Mouse (Mus musculus): Measurements from ENCODE around the gene Snrpd2. TPM values are rescaled to one million over a fixed set of nuclear protein-coding genes. Genes with fewer than 3 reads are reported as not detected.

Gene Snrpd2
- polyA plus RNA-seq, 1 experiment, result 36.7 TPM

DNA sequence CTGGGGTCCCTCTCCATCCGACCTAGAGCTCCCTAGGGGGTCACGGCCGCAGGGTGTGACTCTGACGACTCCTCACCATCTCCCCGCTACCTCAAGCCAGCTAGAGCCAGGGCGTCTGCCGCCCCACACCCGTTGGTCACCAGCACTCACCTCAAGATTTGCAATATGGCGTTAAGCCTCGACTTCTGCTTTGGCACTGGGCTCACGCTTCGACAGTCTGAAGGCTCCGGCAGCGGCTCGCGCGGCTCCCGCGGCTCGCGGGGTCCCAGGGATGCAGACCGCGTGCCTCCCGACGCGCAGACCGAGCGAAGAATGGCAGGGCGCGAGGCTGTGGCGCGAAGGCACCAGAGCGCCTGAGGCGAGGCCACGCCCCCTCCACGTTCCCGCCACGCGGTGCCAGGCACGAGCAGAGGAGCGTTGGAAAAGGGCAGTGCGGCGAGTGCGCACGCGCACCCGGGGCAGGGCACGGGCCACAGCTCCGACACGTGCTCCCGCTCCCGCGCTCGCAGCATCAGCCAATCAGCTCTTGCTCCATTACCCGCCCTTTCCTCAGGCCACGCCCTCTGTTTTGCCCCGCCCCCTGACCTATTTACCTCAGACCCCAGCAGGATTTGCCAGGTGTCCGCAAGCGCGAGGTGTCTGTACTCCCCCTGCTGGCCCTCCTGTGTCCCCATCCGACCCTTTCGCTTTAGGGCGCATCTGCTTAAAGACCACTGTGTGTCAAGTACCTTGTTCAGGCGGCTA, 31.3 kb upstream of the Snrpd2 start, which contains the start of gene Gm4969:
Gm4969 (minus strand) TSS at position 341 of the 744 bp plus-strand sequence.
- DNase-seq, result peak; percentile 52
- no peak for TF ChIP-seq CTCF (IDR thresholded peaks at IDR 0.05; ENCODE audit: borderline replicate concordance, control insufficient read depth, extremely low read depth, insufficient read depth, low read length, poor library complexity)
- no peak for TF ChIP-seq POLR2A (IDR thresholded peaks at IDR 0.05; ENCODE audit: control insufficient read depth, extremely low read depth, insufficient read depth, low read length, poor library complexity)
- 51% methylated on average over 64 of the region's 64 CpGs for WGBS
- no peak within 1 kb of the TSS for H3K4me3 ChIP-seq (ENCODE audit: control insufficient read depth, insufficient read depth, low read length)
- no peaks in the 10 kb centered on the region for H3K27me3 ChIP-seq (ENCODE audit: control insufficient read depth, insufficient read depth, low read length)
- no peak within 1 kb of the TSS for H3K27ac ChIP-seq (ENCODE audit: control insufficient read depth, insufficient read depth, low read length)
- no peaks in the 10 kb centered on the region for H3K36me3 ChIP-seq (ENCODE audit: control insufficient read depth, insufficient read depth, low read length)
- H3K4me1 ChIP-seq (replicated peaks; ENCODE audit: control insufficient read depth, insufficient read depth, low read length), result peaks cover 7% of the 10 kb centered on the region

DNA sequence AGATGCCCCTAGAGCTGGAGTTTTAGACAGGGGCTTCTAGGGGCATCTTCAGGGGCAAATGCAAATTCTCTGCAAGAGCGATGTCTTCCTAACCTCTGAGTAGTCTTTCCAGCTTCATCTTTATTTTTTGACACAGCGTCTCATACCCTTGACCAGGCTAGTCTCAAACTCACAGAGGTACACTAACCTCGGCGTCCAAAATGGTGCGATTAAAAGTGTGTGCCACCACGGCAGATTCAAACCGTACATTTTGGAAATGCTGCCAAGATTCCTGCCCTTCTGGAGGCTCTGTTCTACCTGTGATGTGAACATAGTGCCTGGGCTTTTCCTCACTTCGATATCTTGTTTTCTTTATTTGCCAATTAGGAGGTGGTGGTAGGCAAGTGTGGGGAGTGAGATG, 30.4 kb upstream of the Snrpd2 start:
- H3K4me3 ChIP-seq (ENCODE audit: control insufficient read depth, insufficient read depth, low read length), result no peak overlapping the region
- no peak for DNase-seq

DNA sequence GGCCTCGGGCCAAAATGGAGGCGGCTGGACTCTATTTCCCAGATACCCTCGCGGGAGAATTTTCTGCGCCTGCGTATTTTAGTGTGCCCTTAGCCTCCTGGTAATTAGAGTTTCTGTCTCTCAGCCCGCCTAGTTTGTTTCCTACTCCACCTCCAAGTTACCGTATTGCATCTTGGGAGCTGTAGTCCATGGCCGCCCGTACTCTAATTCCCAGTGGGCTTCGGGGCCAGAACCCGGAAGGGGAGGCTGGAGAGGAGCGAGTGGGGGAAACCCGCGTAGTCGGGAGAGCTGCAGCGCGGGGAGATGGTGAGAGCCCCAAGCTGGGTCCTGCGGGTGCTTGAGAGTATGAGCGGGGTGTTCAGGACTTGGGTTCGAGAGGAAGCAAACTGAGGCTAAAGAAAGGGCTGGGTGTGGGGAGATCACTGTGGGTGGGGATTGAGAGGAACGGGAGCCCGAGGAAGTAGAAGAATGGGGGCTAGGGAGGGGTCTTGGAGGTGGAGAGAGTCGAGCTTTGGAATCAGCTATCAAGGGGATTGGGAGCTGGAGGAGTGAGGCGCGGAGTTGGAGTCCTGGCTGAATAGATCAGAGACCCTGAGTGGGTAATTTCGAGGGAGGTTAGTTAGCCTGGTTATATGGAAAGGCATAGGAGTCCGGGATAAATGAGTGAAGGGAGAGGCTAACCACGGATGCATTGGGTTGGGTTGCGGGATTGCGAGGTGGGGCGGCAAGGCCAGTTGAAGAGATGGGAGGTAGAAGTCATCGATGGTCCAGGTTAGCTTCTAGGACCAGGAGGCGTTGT, 29.7 kb upstream of the Snrpd2 start, which contains the start of gene Fbxo46:
Fbxo46 (plus strand) TSS at position 229 of the 799 bp plus-strand sequence.
- TF ChIP-seq CTCF (IDR thresholded peaks at IDR 0.05; ENCODE audit: borderline replicate concordance, control insufficient read depth, extremely low read depth, insufficient read depth, low read length, poor library complexity) (no peak; the same call in 1 of the 2 replicates), POLR2A (IDR thresholded peaks at IDR 0.05; ENCODE audit: control insufficient read depth, extremely low read depth, insufficient read depth, low read length, poor library complexity) (peak; percentile 88; the same call in 1 of the 2 replicates)
- Histone ChIP-seq H3K27me3 (ENCODE audit: control insufficient read depth, insufficient read depth, low read length) (no peaks in the 10 kb centered on the region), H3K4me3 (ENCODE audit: control insufficient read depth, insufficient read depth, low read length) (peak within 1 kb of the TSS; percentile 80), H3K27ac (ENCODE audit: control insufficient read depth, insufficient read depth, low read length) (no peak within 1 kb of the TSS; the same call in 1 of the 2 replicates), H3K4me1 (replicated peaks; ENCODE audit: control insufficient read depth, insufficient read depth, low read length) (peaks cover 7% of the 10 kb centered on the region), H3K36me3 (ENCODE audit: control insufficient read depth, insufficient read depth, low read length) (no peaks in the 10 kb centered on the region)
- 1% methylated on average over 34 of the region's 34 CpGs for WGBS
- DNase-seq, result peak; percentile 95

More for the DNA sequence above, 30.4 kb upstream of the Snrpd2 start:
- WGBS, result 97% methylated on average over 8 of the region's 8 CpGs
- Histone ChIP-seq H3K4me1 (replicated peaks; ENCODE audit: control insufficient read depth, insufficient read depth, low read length) (peaks cover 7% of the 10 kb centered on the region), H3K36me3 (ENCODE audit: control insufficient read depth, insufficient read depth, low read length) (no peaks in the 10 kb centered on the region), H3K27me3 (ENCODE audit: control insufficient read depth, insufficient read depth, low read length) (no peaks in the 10 kb centered on the region), H3K27ac (ENCODE audit: control insufficient read depth, insufficient read depth, low read length) (no peak overlapping the region)
- TF ChIP-seq CTCF (IDR thresholded peaks at IDR 0.05; ENCODE audit: borderline replicate concordance, control insufficient read depth, extremely low read depth, insufficient read depth, low read length, poor library complexity) (no peak), POLR2A (IDR thresholded peaks at IDR 0.05; ENCODE audit: control insufficient read depth, extremely low read depth, insufficient read depth, low read length, poor library complexity) (no peak)

DNA sequence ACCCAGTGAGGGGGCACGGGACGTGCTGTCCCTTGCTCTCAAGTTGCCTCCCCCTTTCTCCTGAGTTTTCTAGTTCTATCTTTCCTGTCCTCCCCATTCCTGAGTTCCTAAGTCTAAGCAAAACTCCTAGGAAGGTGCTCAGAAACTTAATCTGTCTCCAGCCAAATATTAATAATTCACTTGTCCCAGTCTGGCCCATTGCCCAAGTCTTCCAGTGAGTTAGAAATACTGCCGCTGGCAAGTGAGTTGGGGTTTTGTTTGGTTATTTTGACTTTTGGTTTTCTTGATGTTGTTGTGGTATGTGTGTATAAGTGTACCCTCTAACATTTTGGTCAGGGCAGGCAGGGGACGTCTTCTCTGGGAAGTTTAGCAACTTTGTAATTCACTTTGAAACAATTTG, 27.8 kb upstream of the Snrpd2 start:
- Histone ChIP-seq H3K4me3 (ENCODE audit: control insufficient read depth, insufficient read depth, low read length) (no peak overlapping the region), H3K27ac (ENCODE audit: control insufficient read depth, insufficient read depth, low read length) (no peak overlapping the region), H3K36me3 (ENCODE audit: control insufficient read depth, insufficient read depth, low read length) (no peaks in the 10 kb centered on the region), H3K27me3 (ENCODE audit: control insufficient read depth, insufficient read depth, low read length) (no peaks in the 10 kb centered on the region), H3K4me1 (replicated peaks; ENCODE audit: control insufficient read depth, insufficient read depth, low read length) (peaks cover 7% of the 10 kb centered on the region)
- DNase-seq, result no peak
- TF ChIP-seq CTCF (IDR thresholded peaks at IDR 0.05; ENCODE audit: borderline replicate concordance, control insufficient read depth, extremely low read depth, insufficient read depth, low read length, poor library complexity) (no peak), POLR2A (IDR thresholded peaks at IDR 0.05; ENCODE audit: control insufficient read depth, extremely low read depth, insufficient read depth, low read length, poor library complexity) (no peak)
- WGBS, result 94% methylated on average over 4 of the region's 4 CpGs

DNA sequence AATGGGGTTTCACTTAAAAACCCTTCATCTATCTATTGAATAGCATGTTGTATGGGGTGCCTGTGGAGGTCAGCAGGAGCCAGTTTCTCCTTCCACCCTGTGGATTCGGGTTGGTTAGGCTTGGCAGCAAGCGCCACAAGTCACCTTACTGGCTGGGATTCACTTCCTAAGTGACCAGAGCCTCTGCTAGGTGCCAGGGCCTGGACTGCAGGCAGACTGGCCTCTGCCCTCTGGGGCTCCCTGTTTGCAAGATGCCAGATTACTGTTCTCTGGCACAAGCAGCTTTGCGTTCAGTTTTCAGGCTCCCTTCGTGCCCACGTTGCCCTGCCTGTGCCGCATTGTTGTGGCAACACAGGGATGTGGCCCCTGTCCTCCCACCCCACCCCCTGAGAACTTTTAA, 24.8 kb upstream of the Snrpd2 start:
- Histone ChIP-seq H3K4me1 (replicated peaks; ENCODE audit: control insufficient read depth, insufficient read depth, low read length) (peaks cover 3% of the 10 kb centered on the region), H3K27ac (ENCODE audit: control insufficient read depth, insufficient read depth, low read length) (no peak overlapping the region), H3K36me3 (ENCODE audit: control insufficient read depth, insufficient read depth, low read length) (no peaks in the 10 kb centered on the region), H3K4me3 (ENCODE audit: control insufficient read depth, insufficient read depth, low read length) (no peak overlapping the region), H3K27me3 (ENCODE audit: control insufficient read depth, insufficient read depth, low read length) (no peaks in the 10 kb centered on the region)
- TF ChIP-seq POLR2A (IDR thresholded peaks at IDR 0.05; ENCODE audit: control insufficient read depth, extremely low read depth, insufficient read depth, low read length, poor library complexity), result no peak
- no peak for TF ChIP-seq CTCF (IDR thresholded peaks at IDR 0.05; ENCODE audit: borderline replicate concordance, control insufficient read depth, extremely low read depth, insufficient read depth, low read length, poor library complexity)
- no peak for DNase-seq
- 88% methylated on average over 6 of the region's 6 CpGs for WGBS

DNA sequence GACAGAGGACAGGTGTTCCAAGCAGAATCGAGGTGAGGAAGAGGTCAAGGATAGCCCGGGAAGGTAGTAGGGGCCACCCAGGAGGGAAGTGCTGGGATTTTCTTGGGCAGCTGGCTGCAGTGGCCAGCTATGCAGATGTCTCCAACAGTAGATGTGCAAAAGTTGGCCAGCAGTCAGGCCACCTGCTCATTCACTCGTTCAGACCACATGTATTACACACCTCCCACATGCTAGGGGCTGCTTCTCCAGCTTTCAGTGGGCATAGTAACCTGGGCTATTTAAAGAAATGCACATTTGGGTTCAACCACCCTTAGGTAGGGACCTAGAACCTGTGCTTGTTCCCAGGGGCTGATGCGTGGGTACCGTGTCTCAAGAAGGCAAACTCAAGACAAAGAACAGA, 21.8 kb upstream of the Snrpd2 start:
- H3K27ac ChIP-seq (ENCODE audit: control insufficient read depth, insufficient read depth, low read length), result no peak overlapping the region
- H3K27me3 ChIP-seq (ENCODE audit: control insufficient read depth, insufficient read depth, low read length), result no peaks in the 10 kb centered on the region
- no peak overlapping the region for H3K4me3 ChIP-seq (ENCODE audit: control insufficient read depth, insufficient read depth, low read length)
- no peaks in the 10 kb centered on the region for H3K36me3 ChIP-seq (ENCODE audit: control insufficient read depth, insufficient read depth, low read length)
- H3K4me1 ChIP-seq (replicated peaks; ENCODE audit: control insufficient read depth, insufficient read depth, low read length), result peaks cover 6% of the 10 kb centered on the region
- DNase-seq, result no peak
- WGBS, result 89% methylated on average over 5 of the region's 5 CpGs
- no peak for TF ChIP-seq CTCF (IDR thresholded peaks at IDR 0.05; ENCODE audit: borderline replicate concordance, control insufficient read depth, extremely low read depth, insufficient read depth, low read length, poor library complexity)
- TF ChIP-seq POLR2A (IDR thresholded peaks at IDR 0.05; ENCODE audit: control insufficient read depth, extremely low read depth, insufficient read depth, low read length, poor library complexity), result no peak
